Mouse (Mus musculus) hindbrain, embryonic 10.5 days (tissue): ENCODE measurements around the gene Galnt2. TPM values are rescaled to one million over a fixed set of nuclear protein-coding genes. Genes with fewer than 3 reads are reported as not detected.

ENCODE experiments used
- DNase-seq: peaks from one replicate; pipeline ENCODE4 v3.0.0-alpha.2; 2017; ENCODE audit warnings: low spot score
- H3K27ac ChIP-seq: fragments of 300-500 bp; sonication (generic); 2 replicates; pipeline ENCODE4 v1.5.1; 2016; ENCODE audit warnings: mild to moderate bottlenecking, moderate library complexity
- H3K27me3 ChIP-seq: fragments of 300-500 bp; sonication (generic); 2 replicates; pipeline ENCODE4 v1.6.1; 2016; ENCODE audit warnings: mild to moderate bottlenecking; ENCODE audit not compliant: poor library complexity, insufficient read depth, severe bottlenecking
- H3K36me3 ChIP-seq: fragments of 300-500 bp; sonication (generic); 2 replicates; pipeline ENCODE4 v1.6.1; 2016; ENCODE audit warnings: mild to moderate bottlenecking, moderate library complexity
- H3K4me1 ChIP-seq: fragments of 300-500 bp; sonication (generic); replicated peaks from 2 replicates; pipeline ENCODE4 v1.6.1; 2016; ENCODE audit warnings: mild to moderate bottlenecking
- H3K4me3 ChIP-seq: fragments of 300-500 bp; sonication (generic); 2 replicates; pipeline ENCODE4 v1.5.1; 2016; ENCODE audit warnings: mild to moderate bottlenecking, moderate library complexity
- H3K9me3 ChIP-seq: fragments of 300-500 bp; sonication (generic); 2 replicates; pipeline ENCODE4 v1.6.1; 2016; ENCODE audit warnings: mild to moderate bottlenecking, moderate library complexity
- whole genome bisulfite sequencing: fragments of 180-500 bp; shearing (Covaris S2); methylation state at CpG from one replicate; pipeline ENCODE4 v1.1.7; 2016; 5-methylcytosine and 5-hydroxymethylcytosine counted together
- polyA plus RNA-seq: library from polyadenylated mRNA; unstranded; fragments of >200 nt; fragmentation: Nextera tagmentation; extraction: Ambion mirVana; gene quantifications from 2 replicates; pipeline ENCODE4 v1.2.1, GENCODE M21; 2016

Galnt2 gene
- polyA plus RNA-seq, 1 experiment from 2014 or later, result 56.0 TPM

GRCm38 (mm10) chr8:124289481-124290050, 58.4 kb downstream of the Galnt2 start:
- peaks cover 64% of the 10 kb centered on the region for H3K4me1 ChIP-seq
- DNase-seq, result no peak
- WGBS, result 96% methylated on average over 5 of the region's 5 CpGs
- no peaks in the 10 kb centered on the region for H3K9me3 ChIP-seq
- H3K4me3 ChIP-seq, result no peak overlapping the region
- no peaks in the 10 kb centered on the region for H3K36me3 ChIP-seq
- H3K27me3 ChIP-seq, result no peaks in the 10 kb centered on the region
- no peak overlapping the region for H3K27ac ChIP-seq

DNA sequence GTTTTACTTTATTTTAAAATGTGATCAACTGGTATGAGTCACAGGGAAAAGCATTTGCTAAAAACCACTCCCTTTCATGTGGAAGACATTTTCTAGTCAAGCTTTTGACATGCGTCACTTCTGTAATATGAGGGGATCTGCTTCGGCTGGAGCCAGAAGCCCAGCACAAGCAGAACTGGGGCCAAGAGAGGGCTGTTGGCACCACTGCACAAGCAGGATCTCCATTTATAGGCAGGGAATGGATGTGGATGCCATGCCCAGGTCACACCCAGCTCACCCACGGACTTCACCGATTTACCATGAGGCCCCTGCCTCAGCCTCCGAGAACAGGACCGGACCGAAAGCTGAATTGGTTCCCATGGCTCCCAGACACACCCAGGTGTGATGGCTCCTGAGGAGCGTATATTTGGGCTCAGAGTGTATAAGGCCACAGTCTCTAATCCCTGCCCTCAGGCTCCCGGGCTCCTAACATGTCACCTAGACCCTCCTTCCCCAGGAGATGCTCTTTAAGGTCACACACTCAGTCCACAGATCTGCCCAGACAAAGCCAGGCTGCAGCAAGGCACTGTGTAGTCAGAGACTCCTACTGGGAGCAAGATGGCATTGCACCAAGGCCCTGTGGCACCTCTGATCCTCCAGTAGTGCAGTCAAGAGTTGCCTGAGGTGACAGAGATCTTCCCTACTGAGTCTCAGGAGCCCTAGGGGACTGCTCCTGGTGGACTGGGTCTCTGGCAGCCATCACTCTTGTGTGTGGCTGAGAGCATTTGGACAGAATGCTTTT, 59.9 kb downstream of the Galnt2 start:
- 92% methylated on average over 9 of the region's 9 CpGs for WGBS
- peak overlapping the region; percentile 19 for H3K27ac ChIP-seq
- peaks cover 11% of the 10 kb centered on the region for H3K36me3 ChIP-seq
- H3K9me3 ChIP-seq, result no peaks in the 10 kb centered on the region
- H3K4me3 ChIP-seq, result no peak overlapping the region
- H3K27me3 ChIP-seq, result no peaks in the 10 kb centered on the region
- no peak for DNase-seq
- peaks cover 55% of the 10 kb centered on the region for H3K4me1 ChIP-seq

- no peaks in the 10 kb centered on the region for H3K9me3 ChIP-seq
- no peak overlapping the region for H3K4me3 ChIP-seq
- H3K4me1 ChIP-seq, result peaks cover 49% of the 10 kb centered on the region
- 93% methylated on average over 5 of the region's 5 CpGs for WGBS
- H3K27me3 ChIP-seq, result no peaks in the 10 kb centered on the region
- no peak for DNase-seq
- H3K27ac ChIP-seq, result peak overlapping the region; percentile 19; the same call in 1 of the 2 replicates
- H3K36me3 ChIP-seq, result peaks cover 17% of the 10 kb centered on the region
Observed at GRCm38 (mm10) chr8:124291693-124292092, 60.5 kb downstream of the Galnt2 start.

GRCm38 (mm10) chr8:124292965-124293364, 61.8 kb downstream of the Galnt2 start:
- no peaks in the 10 kb centered on the region for H3K9me3 ChIP-seq
- peaks cover 26% of the 10 kb centered on the region for H3K36me3 ChIP-seq
- no peak overlapping the region for H3K4me3 ChIP-seq
- H3K27me3 ChIP-seq, result no peaks in the 10 kb centered on the region
- H3K4me1 ChIP-seq, result peaks cover 36% of the 10 kb centered on the region
- peak overlapping the region; percentile 76 for H3K27ac ChIP-seq
- 92% methylated on average over 9 of the region's 9 CpGs for WGBS
- no peak for DNase-seq

GRCm38 (mm10) chr8:124294425-124294824, 63.2 kb downstream of the Galnt2 start:
- H3K27ac ChIP-seq, result peak overlapping the region; percentile 76; the same call in 1 of the 2 replicates
- WGBS, result 80% methylated on average over 6 of the region's 6 CpGs

DNA sequence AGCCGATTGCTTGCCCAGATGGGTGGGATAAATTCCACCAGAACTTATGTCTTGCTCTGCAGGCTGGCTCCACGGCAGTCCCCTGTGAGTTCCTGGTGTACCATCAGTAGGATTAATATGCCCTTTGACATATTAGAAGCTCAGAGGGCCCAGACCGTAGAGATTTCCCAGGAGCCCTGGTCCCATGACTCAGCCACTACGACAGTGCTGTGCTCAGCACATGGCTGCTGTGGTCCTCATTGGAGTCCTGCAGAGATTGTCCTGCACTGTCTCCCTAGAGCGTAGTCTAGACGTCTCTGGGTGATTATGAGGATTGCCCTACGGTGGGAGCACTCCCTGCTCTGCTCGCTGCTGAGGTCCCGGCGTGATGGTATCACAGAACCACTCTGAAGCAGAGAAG, 63.7 kb downstream of the Galnt2 start:
- no peaks in the 10 kb centered on the region for H3K9me3 ChIP-seq
- H3K4me1 ChIP-seq, result peaks cover 28% of the 10 kb centered on the region
- DNase-seq, result no peak
- H3K4me3 ChIP-seq, result no peak overlapping the region
- WGBS, result 84% methylated on average over 10 of the region's 10 CpGs
- peak overlapping the region; percentile 76 for H3K27ac ChIP-seq
- no peaks in the 10 kb centered on the region for H3K27me3 ChIP-seq
- peaks cover 28% of the 10 kb centered on the region for H3K36me3 ChIP-seq

More at GRCm38 (mm10) chr8:124294425-124294824, 63.2 kb downstream of the Galnt2 start:
- H3K9me3 ChIP-seq, result no peaks in the 10 kb centered on the region
- no peak overlapping the region for H3K4me3 ChIP-seq
- peaks cover 28% of the 10 kb centered on the region for H3K36me3 ChIP-seq
- no peak for DNase-seq
- H3K4me1 ChIP-seq, result peaks cover 28% of the 10 kb centered on the region
- H3K27me3 ChIP-seq, result no peaks in the 10 kb centered on the region

- Histone ChIP-seq H3K9me3 (no peaks in the 10 kb centered on the region), H3K36me3 (peaks cover 28% of the 10 kb centered on the region), H3K4me1 (peaks cover 28% of the 10 kb centered on the region), H3K27me3 (no peaks in the 10 kb centered on the region), H3K27ac (peak overlapping the region; percentile 76), H3K4me3 (no peak overlapping the region)
- no peak for DNase-seq
- 88% methylated on average over 6 of the region's 6 CpGs for WGBS
Observed at GRCm38 (mm10) chr8:124295357-124295756, 64.2 kb downstream of the Galnt2 start.

- peak overlapping the region; percentile 35; the same call in 1 of the 2 replicates for H3K27ac ChIP-seq
Observed at GRCm38 (mm10) chr8:124301512-124301911, 70.3 kb downstream of the Galnt2 start.

DNA sequence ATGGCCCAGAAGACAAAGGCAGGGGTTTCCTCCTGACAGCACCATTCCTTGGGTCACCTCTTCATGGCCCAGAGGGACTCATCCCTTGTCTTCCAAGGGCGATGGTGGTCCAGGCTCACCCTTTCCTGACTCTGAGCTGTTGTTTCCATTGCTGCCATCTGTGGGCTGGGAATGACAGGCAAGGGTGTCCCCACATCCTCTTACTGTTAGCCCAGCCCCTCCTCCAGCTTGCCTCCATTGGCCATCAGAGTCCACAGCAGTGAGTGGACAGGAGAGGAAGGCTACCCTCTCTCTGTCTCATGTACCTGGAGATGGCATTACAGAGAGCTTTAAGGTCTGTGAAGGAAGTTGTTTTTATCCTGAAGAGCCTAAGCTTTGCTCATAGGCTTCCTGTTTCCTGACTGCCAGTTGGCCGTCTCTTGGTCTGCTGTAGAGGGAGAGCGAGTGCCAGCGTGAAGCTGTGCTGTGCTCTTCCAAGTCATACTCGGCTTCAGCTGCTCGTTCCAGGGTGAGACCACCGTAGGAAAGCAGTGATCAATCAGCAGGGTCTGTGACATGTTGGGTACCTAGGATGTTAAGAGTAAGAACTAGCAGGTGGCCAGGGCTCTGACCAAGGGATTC, 70.9 kb downstream of the Galnt2 start:
- no peak for DNase-seq
- WGBS, result 90% methylated on average over 7 of the region's 7 CpGs
- peaks cover 51% of the 10 kb centered on the region for H3K36me3 ChIP-seq
- H3K4me3 ChIP-seq, result no peak overlapping the region
- no peaks in the 10 kb centered on the region for H3K27me3 ChIP-seq
- H3K4me1 ChIP-seq, result peaks cover 31% of the 10 kb centered on the region
- H3K9me3 ChIP-seq, result no peaks in the 10 kb centered on the region
- H3K27ac ChIP-seq, result peak overlapping the region; percentile 66; the same call in 1 of the 2 replicates

More at GRCm38 (mm10) chr8:124301512-124301911, 70.3 kb downstream of the Galnt2 start:
- no peaks in the 10 kb centered on the region for H3K27me3 ChIP-seq
- no peak overlapping the region for H3K4me3 ChIP-seq
- DNase-seq, result no peak
- 95% methylated on average over 4 of the region's 4 CpGs for WGBS
- H3K9me3 ChIP-seq, result no peaks in the 10 kb centered on the region
- H3K36me3 ChIP-seq, result peaks cover 51% of the 10 kb centered on the region
- peaks cover 26% of the 10 kb centered on the region for H3K4me1 ChIP-seq

DNA sequence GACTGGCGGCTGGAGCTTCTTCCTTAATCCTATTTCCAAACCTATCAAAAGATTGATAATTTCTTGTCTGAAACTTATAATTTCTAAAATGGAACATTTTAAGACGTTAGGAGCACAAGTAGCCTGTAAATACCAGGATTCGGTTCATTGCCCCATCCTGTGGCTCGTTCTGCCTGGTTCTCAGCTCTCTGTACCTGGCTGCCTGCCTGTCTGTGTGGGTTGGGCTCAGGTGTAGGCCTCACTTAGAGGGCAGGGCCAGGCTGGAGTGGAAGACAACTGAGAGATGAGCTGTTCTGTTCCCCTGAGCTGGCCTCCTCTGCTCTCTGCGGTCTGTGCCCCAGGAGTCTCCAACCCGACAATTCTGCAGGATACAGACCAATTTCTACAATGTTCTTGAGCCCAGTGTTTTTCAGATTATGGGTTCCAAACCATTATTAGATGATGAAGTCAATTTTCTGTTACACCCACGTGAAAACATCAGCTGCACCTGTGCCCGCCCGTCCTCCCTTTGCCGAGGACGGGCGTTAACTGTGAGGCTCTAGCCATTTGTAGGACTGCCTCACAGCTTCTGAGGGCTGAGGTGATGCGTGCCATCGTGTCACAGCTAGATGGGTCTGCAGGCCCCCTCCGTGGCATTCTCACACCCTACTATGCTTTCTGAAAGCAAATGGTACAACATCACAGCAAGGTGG, 72.2 kb downstream of the Galnt2 start:
- peaks cover 56% of the 10 kb centered on the region for H3K36me3 ChIP-seq
- H3K4me3 ChIP-seq, result no peak overlapping the region
- H3K4me1 ChIP-seq, result peaks cover 33% of the 10 kb centered on the region
- H3K9me3 ChIP-seq, result no peaks in the 10 kb centered on the region
- peak overlapping the region; percentile 50; the same call in 1 of the 2 replicates for H3K27ac ChIP-seq
- DNase-seq, result no peak
- WGBS, result 89% methylated on average over 15 of the region's 15 CpGs
- H3K27me3 ChIP-seq, result no peaks in the 10 kb centered on the region

DNA sequence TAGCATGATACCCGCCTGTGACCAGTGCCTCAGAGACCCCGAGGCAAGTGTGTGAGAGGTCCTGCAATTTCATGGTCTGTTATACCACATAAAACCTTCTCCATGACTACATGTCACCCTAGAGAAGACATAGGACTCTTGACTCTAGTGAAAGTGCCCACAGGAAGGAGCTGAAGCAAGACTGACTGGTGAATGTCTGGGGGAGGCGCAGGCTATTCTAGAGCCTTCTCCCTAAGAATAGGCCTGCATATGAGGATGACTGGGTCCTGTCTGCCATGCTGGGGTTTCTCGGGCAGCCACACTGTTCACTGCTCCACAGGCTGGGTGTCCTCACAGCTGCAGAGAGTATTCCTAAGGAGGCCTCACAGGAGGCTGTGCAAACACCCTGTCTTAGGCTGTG, 73.0 kb downstream of the Galnt2 start:
- Histone ChIP-seq H3K4me1 (peaks cover 34% of the 10 kb centered on the region), H3K9me3 (no peaks in the 10 kb centered on the region), H3K4me3 (no peak overlapping the region), H3K27me3 (no peaks in the 10 kb centered on the region), H3K27ac (peak overlapping the region; percentile 46; the same call in 1 of the 2 replicates), H3K36me3 (peaks cover 60% of the 10 kb centered on the region)
- WGBS, result 69% methylated on average over 4 of the region's 4 CpGs
- DNase-seq, result no peak

- H3K27me3 ChIP-seq, result no peaks in the 10 kb centered on the region
- peaks cover 73% of the 10 kb centered on the region for H3K36me3 ChIP-seq
- no peaks in the 10 kb centered on the region for H3K9me3 ChIP-seq
- H3K27ac ChIP-seq, result 0 out of 2 replicates have a peak overlapping the region, but pooled peaks have one; percentile 24
- DNase-seq, result no peak
- H3K4me3 ChIP-seq, result no peak overlapping the region
- WGBS, result 66% methylated on average over 7 of the region's 7 CpGs
- peaks cover 56% of the 10 kb centered on the region for H3K4me1 ChIP-seq
Observed at GRCm38 (mm10) chr8:124306574-124306973, 75.4 kb downstream of the Galnt2 start.
